Mouse (Mus musculus): ENCODE measurements around the gene Gzmb. TPM values are rescaled to one million over a fixed set of nuclear protein-coding genes. Genes with fewer than 3 reads are reported as not detected.
"Not testable (repeated sequence)": the region's sequence is repeated elsewhere in the genome, so short reads cannot be mapped to it uniquely, and the experiment has no call there.

The Gzmb gene
- total RNA-seq (2021) = not detected in 2 replicates
- long read RNA-seq = 0 reads

DNA sequence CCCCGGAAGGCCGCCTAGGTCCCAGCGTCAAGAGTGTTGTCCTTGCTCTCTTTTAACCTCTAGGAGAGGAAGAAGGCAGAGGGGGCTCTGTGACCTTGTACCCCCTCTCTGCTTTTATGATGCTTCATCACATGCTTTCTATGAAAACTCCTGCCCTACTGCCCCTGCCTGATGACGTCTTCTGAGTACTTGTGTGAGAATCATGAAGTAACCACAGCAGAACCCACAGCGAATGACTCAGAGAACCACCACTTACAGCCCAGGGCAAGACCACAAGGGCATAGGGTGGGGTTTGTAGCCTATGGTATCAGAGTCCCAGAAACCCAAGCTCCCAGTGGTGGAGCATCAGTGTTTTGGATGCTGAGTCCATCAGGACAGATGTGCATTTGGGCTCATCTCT, at the start of gene Gzmb:
Gene Gzmb (minus strand): TSS at position 108 of the 400 bp plus-strand sequence.
- no peak for DNase-seq

DNA sequence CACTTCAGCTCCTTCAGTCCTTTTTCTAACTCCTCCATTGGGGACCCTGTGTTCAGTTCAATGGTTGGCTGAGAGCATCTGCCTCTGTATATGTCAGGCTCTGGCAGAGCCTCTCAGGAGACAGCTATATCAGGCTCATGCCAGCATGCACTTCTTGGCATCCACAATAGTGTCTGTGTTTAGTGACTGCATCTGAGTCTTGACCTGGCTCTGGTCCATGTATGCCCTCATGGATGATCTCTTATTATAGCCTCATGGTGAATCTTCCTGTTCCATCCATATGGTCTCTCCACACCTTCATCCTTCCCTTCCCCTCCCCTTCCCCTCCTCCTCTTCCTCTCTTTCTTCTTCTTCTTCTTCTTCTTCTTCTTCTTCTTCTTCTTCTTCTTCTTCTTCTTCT, 49.7 kb upstream of the Gzmb start:
- DNase-seq = not testable (repeated sequence)

DNA sequence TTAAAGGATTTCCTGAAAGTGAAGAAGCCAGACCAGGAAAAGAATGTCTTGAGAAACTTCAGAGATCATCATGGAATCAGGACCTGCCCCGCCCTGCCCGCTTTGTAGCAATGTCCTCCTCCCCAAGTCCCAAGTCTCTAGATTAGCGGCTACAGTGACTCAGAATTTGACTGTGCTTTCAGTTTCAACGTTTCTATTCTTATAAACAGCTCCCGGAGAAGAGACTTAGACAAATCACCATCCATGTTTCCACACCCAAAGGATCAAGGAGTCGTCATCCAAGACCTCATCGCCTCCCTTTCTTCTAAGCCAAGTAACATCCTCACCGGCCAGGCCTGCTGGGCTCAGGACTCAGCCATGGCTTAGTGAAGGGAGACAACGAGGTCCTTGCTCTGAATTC, 48.2 kb upstream of the Gzmb start:
- no peak for DNase-seq

DNA sequence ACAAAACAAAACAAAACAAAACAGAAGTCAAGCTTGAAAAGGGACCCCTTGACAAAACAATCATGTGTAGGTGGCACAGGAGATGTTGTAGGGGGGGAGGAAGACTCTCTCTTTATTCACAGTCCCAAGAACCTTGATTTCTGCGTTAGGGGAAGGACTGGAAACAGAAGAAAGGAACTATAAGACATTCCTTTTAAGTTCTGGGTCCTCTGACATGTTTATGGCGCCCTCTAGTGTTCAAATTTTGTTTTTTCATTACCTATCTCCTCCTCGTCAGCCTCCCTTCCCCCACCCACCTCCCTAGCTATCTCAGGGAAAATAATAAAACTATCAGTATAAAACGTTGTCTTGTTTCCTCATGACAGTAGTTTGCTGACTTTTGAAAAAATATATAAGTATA, 42.1 kb upstream of the Gzmb start:
- DNase-seq = no peak

DNA sequence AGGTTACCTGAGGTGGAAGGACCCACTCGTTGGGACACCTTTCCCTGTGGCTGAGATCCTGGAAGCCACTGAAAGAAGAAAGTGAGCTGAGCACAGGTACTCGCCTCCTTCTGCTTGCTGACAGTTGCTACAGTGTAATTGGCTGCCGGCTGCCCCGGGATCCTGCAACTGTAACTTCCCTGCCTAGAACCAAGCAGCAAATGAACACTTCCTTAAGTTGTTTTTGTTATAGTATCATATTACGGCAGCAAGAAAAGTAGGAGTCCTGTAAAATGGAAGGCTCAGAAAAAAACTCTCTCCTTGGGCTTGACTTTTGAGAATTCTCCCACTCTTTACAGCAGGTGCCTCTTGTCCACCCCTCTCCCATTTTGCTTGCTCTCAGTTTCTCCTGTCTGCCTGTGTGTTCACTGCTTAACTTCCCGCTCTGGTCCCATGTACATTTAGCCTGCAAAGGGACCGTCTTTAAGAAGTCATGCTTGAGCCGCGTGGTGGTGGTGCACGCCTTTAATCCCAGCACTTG, 41.5 kb upstream of the Gzmb start:
- no peak for DNase-seq

DNA sequence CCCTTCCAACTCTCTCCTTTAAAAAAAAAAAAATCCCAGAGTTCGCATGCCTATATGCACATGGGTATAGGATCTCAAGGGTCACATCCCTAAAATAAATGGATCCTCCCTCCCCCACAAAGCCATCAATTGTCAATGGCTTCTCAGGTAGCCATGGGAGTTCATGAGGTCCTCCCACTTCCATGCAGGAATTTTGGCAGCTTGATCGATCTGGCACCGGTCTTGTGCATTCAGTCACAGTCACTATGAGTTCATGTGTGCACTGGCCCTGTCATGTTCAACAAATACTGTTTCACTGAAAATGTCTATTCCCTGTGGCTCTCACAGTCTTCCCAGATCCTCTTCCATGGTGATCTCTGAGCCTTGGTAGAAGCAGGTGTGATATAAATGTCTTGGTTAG, 40.0 kb upstream of the Gzmb start:
- DNase-seq = no peak

DNA sequence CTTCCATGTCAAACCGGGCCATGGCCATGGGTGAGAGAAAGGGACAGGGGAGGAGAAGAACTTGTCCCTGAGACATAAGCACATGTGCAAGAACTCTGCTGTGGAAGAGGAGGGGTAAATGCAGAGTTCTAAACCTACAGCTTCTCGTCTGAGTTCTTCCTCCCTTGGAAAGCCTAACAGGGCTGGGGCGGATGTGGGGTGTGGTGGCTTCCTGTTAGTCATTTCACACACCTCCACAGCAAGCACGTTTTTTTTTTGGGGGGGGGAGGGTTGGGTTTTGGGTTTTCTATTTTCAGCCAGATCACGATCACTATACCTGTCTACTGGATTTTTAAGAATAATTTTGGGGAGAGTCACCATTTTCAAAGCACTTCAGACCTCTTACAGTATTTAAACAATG, 34.7 kb upstream of the Gzmb start:
- DNase-seq = no peak

DNA sequence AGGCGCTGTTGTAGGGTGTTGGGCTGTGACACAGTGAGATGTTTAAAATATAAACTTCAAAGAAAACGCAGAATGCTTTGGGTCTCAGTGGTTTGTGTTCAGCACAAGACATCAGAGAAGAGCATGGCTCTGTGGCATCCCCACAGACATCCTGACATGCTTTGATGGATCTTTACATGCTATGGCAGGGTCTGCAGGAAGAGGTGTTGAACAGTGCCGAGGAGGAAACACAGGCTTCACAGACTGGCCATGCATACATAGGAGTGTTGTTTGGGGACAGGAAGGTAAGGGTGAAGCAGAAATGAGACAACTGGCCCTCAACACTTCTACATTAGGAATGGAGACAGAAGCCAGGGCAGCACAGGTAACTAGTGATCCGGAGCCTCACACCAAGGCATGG, 34.0 kb upstream of the Gzmb start:
- DNase-seq = no peak

DNA sequence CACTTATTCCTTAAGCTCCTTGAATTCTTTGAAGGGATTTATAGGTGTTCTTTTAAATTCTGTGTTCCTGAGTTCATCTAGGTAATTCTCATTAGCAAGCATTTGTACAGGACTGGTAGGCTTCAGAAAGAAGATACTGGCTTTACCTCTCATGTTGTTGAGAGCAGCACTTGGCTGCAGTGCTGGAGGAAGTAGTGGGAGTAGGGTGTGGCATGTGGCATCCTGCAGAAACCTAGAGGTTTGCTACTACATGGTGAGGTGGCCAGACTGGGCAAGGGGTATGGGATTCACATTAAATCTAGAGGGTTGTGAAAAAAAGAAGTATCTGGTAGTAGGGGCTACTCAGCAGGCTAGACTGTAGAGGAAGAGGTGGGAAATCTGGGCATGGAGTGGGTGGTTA, 31.1 kb upstream of the Gzmb start:
- no peak for DNase-seq

DNA sequence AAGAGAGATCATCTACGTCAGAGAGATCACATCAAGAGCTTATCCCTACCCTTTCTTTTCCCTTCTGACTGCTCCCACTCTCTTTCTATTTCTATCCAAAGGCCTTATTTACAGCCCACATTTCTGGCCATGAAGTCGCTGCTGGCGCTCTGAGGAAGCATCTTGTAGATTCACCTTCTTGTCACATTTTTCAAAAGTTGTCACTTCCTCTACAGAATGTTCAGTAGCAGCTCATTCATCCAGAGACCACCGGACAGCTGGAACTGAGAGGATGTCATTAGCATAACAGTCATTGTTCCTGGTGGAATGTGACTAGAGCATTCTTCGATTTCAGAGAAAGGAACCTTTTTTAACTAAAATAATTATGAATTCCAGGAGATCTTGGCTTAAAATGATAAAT, 26.6 kb upstream of the Gzmb start:
- DNase-seq = no peak

DNA sequence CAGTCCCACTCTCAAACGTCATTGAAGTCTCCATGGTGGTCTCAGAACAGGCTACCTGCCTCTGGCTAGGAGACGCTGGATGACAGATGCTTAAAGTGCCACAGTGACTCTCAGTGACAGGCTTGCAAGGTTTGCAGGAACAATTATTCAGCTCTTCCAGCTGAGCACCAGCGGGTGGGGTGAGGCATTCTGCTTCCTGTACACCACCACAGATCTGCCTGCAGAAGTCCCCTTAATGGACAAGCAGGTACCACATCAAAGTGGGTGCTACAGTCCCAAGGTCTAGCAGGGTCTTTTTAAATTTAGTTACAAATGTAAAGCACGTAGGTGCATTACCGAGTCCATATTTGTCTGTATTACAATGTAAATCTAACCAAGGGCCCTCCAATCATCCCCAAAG, 25.7 kb upstream of the Gzmb start:
- no peak for DNase-seq

DNA sequence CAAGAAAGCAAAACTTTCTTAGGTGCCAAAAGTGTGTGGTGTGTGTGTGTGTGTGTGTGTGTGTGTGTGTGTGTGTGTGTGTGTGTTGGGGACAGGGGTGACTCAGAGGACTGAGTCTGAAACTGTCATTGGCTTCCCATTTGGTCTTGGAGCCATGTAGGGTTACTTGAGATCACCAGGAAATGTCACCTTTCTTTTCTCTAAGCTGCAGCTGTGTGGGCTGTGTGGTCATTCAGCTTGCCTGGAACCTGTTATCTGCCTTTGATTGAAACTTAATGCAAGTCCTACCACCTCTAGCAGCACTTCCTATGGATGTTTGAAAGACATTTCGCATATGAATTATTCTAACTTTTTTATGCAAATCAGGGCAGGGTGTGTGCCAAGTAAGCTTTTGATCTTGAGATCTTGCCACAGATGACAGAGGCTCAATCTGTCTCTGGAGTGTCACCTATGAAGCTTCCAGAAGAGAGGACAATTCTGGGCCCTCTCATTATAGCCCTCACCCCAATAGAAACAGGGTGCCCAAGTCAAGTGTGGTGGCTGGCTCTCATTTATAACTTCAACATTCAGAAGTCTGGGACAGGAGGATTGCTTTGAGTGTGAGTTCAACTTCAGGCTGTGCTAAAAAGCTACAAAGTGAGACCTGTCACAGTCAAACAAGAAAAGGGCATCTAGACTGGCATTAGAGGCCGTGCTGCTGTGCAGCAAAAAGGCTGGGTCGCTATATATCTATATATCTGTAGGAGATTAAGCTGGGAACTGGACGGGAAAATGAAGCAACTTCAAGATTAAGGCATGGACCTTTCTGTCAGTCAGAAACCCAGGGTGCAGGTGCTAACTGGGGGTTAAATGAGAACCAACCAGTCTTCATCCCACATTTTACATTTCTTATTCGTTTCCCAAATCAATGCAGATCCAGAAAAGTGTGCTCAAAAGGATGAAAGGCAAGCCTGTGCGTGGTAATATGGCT, 22.6 kb upstream of the Gzmb start:
- DNase-seq = no peak

DNA sequence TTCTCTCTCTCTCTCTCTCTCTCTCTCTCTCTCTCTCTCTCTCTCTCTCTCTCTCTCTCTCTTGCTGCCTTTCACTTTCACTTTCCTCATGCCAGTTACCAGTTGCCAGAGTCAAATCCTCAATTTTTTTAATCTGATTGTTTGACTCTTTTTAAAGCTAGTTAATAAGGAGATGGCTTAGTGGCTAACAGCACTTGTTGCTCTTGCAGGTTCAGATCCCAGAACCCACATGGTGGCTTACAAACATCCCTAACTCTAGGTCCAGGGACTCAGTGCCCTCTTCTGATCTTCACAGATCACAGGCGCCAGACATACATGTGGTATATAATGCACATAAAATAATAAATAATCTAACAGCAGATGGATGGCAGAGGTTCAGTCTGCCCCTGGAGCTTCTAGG, 21.8 kb upstream of the Gzmb start:
- DNase-seq = no peak

DNA sequence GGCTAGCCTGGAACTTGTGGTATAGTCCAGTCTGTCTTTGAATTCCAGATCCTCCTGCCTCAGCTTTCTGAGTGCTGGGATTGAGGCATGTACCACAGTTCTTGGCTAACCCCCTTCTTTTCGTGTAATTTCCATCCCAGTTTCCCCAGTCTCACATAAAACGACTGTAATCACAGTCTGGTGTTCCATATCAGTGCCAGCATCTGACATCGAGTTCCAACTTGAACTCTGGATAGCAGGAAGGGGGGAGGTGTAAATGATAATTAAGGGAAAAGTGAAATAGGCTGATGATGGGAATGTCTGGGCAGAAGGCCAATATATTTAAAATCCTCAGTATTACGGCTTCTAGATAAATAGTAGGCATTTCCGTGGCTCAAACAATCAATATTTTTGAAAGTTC, 19.0 kb upstream of the Gzmb start:
- DNase-seq = no peak

DNA sequence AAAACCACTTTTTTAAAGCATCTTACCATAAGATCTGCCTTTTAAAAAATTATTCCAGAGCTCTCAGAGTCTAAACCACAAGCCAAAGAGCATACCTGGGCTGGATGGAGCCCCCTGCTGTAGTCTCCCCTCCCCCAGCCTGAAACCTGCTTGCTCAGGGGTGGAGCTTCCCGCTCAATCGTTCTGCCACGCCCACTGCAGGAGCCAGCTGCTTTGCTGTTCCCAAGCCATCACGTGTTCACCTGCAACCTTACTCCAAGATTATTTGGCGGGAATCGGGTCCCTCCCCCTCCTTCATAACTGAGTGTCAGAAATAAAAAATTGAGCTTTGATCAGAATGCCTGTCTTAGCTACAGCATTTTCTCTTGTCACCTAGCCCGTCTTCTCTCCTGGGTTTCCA, 16.6 kb upstream of the Gzmb start:
- not testable (repeated sequence) for DNase-seq

DNA sequence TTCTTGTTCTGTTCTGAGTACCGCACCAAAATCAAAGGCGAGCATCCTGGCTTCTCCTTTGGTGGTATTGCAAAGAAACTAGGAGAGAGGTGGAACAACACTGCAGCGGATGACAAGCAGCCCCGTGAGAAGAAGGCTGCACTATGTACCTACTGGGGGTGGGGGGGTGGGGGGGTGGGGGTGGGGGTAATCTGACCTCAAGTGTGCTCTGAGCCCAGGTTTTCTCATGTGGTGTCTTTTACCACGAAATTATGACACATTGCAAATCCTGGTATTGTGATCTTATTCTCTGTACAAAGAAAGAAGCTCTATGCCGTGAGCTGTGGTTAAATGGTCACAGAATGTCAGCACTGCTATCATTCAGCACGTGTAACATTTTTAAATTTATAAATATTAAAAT, 14.0 kb upstream of the Gzmb start:
- not testable (repeated sequence) for DNase-seq

DNA sequence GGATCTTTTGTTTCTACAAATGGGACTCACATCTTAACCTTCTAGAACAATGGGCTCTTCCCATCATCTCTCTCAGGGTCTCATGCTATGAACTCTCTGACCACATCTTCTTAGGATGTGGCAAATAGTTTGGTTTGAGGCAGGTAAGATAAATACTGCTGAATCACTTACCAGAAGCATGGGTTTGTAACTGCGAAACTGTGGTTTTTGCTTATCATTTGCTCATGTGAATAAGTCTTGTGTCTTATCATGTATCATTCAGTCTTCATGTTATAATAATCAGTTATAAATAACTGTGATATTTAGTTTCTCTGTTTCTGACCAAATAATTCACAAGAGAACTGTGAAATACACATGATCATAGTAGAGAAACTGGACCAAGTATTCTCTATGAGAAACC, 4.0 kb upstream of the Gzmb start:
- DNase-seq = no peak

DNA sequence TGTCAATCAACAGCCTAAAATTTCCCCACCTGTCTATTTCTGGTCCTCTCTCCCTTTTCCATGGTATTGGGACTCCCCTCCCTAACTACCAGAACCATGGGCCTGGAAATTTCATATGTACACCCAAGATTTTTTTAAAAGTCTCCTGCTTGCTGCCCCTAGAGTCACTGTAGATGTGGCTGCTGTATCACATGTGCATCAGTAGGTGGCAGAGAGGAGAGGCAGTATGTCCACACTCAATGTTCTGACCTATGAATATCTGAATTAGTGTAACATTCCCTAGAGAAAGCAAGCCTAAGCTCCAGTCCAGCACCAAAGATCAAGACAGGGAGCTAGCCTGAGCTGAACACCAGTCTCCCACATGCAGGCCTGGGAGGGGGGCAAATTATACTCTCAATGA, 21.7 kb downstream of the Gzmb start:
- no peak for DNase-seq

DNA sequence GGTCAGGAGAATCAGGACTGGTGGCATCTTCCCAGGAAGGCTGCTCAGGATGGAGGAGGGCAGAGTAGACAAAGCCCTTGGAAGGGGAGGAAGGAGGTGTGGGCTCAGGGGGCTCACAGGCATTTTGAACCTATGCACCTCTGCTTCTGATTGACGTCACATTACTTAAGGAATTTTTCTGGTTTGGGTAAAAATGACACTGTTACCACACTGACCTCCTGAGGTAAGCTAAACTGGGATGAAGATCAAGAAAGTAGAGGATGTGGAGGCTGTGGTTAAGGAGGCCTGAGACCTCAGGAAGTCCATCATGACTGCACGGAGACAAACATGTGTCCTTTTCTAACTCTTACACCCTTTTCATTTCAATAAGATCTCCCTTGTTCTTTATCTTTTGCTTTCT, 27.5 kb downstream of the Gzmb start, which contains the start of gene Gzmc:
Gene Gzmc (minus strand): TSS at position 101 of the 400 bp plus-strand sequence.
- no peak for DNase-seq

DNA sequence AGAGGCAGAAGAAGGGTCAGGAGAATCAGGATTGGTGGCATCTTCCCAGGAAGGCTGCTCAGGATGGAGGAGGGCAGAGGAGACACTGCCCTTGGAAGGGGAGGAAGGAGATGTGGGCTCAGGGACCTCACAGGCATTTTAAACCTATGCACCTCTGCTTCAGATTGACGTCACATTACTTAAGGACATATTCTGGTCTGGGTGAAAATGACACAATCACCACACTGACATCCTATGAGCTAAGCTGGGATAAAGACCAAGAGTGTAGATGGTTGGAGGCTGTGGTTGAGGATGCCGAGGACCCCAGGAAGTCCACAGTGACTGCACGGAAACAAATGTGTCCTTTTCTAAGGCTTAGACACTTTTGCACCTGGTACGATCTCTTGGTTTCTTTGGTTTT, 50.7 kb downstream of the Gzmb start, which contains the start of gene Gzmf:
Gene Gzmf (minus strand): TSS at position 101 of the 400 bp plus-strand sequence.
- DNase-seq = no peak
